Mouse (Mus musculus): ENCODE measurements around the gene Tspan31. TPM values are rescaled to one million over a fixed set of nuclear protein-coding genes. Genes with fewer than 3 reads are reported as not detected.
A peak's percentile ranks its signal among the peaks of the same experiment; 100 is the strongest.

The Tspan31 gene
- polyA plus RNA-seq, 2 experiments: 58.3 to 124 TPM

GRCm38 (mm10) chr10:127069281-127070189, 529 bp downstream of the Tspan31 start:
- peaks cover 20% of the 10 kb centered on the region; the same call in 1 of the 2 replicates for H3K4me1 ChIP-seq (ENCODE audit: control insufficient read depth, insufficient read depth, low read length)
- peaks cover 42% of the 10 kb centered on the region for H3K36me3 ChIP-seq (ENCODE audit: control insufficient read depth, insufficient read depth, low read length)
- H3K27me3 ChIP-seq (ENCODE audit: control insufficient read depth, insufficient read depth, low read length): no peaks in the 10 kb centered on the region
- TF ChIP-seq POLR2A (IDR thresholded peaks at IDR 0.05; ENCODE audit: borderline replicate concordance, extremely low read depth, insufficient read depth, insufficient read length): no peak
- 8% methylated on average over 30 of the region's 30 CpGs for WGBS
- ATAC-seq (ENCODE audit: low FRiP score, low read depth) (peak; percentile 73), DNase-seq (ENCODE audit: low spot score) (peak; percentile 79)
- peak overlapping the region; percentile 87 for H3K4me2 ChIP-seq (replicated peaks; ENCODE audit: low read depth, low read length, severe bottlenecking)
- no peaks in the 10 kb centered on the region for H3K9me3 ChIP-seq (ENCODE audit: control insufficient read depth, low read length)
- H3K9ac ChIP-seq (ENCODE audit: low read depth, low read length, severe bottlenecking): peak overlapping the region; percentile 61
- peak overlapping the region; percentile 65 for H3K4me3 ChIP-seq (replicated peaks; ENCODE audit: low read length)
- H3K27ac ChIP-seq (replicated peaks; ENCODE audit: low read depth, low read length): peak overlapping the region; percentile 88

GRCm38 (mm10) chr10:127068360-127069038, 1.6 kb downstream of the Tspan31 start:
- peaks cover 20% of the 10 kb centered on the region; the same call in 1 of the 2 replicates for H3K4me1 ChIP-seq (ENCODE audit: control insufficient read depth, insufficient read depth, low read length)
- ATAC-seq (ENCODE audit: low FRiP score, low read depth) (no peak), DNase-seq (ENCODE audit: low spot score) (no peak)
- peak overlapping the region; percentile 87 for H3K4me2 ChIP-seq (replicated peaks; ENCODE audit: low read depth, low read length, severe bottlenecking)
- TF ChIP-seq POLR2A (IDR thresholded peaks at IDR 0.05; ENCODE audit: borderline replicate concordance, extremely low read depth, insufficient read depth, insufficient read length): no peak
- H3K9me3 ChIP-seq (ENCODE audit: control insufficient read depth, low read length): no peaks in the 10 kb centered on the region
- no peak overlapping the region for H3K27ac ChIP-seq (replicated peaks; ENCODE audit: low read depth, low read length)
- H3K9ac ChIP-seq (ENCODE audit: low read depth, low read length, severe bottlenecking): peak overlapping the region; percentile 61; the same call in 1 of the 2 replicates
- WGBS: 70% methylated on average over 9 of the region's 9 CpGs
- H3K36me3 ChIP-seq (ENCODE audit: control insufficient read depth, insufficient read depth, low read length): peaks cover 44% of the 10 kb centered on the region
- no peaks in the 10 kb centered on the region for H3K27me3 ChIP-seq (ENCODE audit: control insufficient read depth, insufficient read depth, low read length)
- H3K4me3 ChIP-seq (replicated peaks; ENCODE audit: low read length): peak overlapping the region; percentile 65; the same call in 1 of the 2 replicates

GRCm38 (mm10) chr10:127066519-127067018, 3.5 kb downstream of the Tspan31 start:
- H3K36me3 ChIP-seq (ENCODE audit: control insufficient read depth, insufficient read depth, low read length): peaks cover 44% of the 10 kb centered on the region
- no peak overlapping the region for H3K4me3 ChIP-seq (replicated peaks; ENCODE audit: low read length)
- no peak overlapping the region for H3K27ac ChIP-seq (replicated peaks; ENCODE audit: low read depth, low read length)
- no peak for ATAC-seq (ENCODE audit: low FRiP score, low read depth)
- H3K4me2 ChIP-seq (replicated peaks; ENCODE audit: low read depth, low read length, severe bottlenecking): no peak overlapping the region
- peaks cover 20% of the 10 kb centered on the region; the same call in 1 of the 2 replicates for H3K4me1 ChIP-seq (ENCODE audit: control insufficient read depth, insufficient read depth, low read length)
- DNase-seq (ENCODE audit: low spot score): no peak
- H3K9me3 ChIP-seq (ENCODE audit: control insufficient read depth, low read length): no peaks in the 10 kb centered on the region
- no peaks in the 10 kb centered on the region for H3K27me3 ChIP-seq (ENCODE audit: control insufficient read depth, insufficient read depth, low read length)
- no peak for TF ChIP-seq POLR2A (IDR thresholded peaks at IDR 0.05; ENCODE audit: borderline replicate concordance, extremely low read depth, insufficient read depth, insufficient read length)
- no peak overlapping the region for H3K9ac ChIP-seq (ENCODE audit: low read depth, low read length, severe bottlenecking)
- WGBS: 87% methylated on average over 14 of the region's 14 CpGs

GRCm38 (mm10) chr10:127065981-127066380, 4.1 kb downstream of the Tspan31 start:
- H3K4me2 ChIP-seq (replicated peaks; ENCODE audit: low read depth, low read length, severe bottlenecking): no peak overlapping the region
- 89% methylated on average over 9 of the region's 9 CpGs for WGBS
- H3K9ac ChIP-seq (ENCODE audit: low read depth, low read length, severe bottlenecking): no peak overlapping the region
- peaks cover 44% of the 10 kb centered on the region for H3K36me3 ChIP-seq (ENCODE audit: control insufficient read depth, insufficient read depth, low read length)
- no peaks in the 10 kb centered on the region for H3K9me3 ChIP-seq (ENCODE audit: control insufficient read depth, low read length)
- no peak overlapping the region for H3K27ac ChIP-seq (replicated peaks; ENCODE audit: low read depth, low read length)
- peaks cover 2% of the 10 kb centered on the region; the same call in 1 of the 2 replicates for H3K27me3 ChIP-seq (ENCODE audit: control insufficient read depth, insufficient read depth, low read length)
- no peak overlapping the region for H3K4me3 ChIP-seq (replicated peaks; ENCODE audit: low read length)
- H3K4me1 ChIP-seq (ENCODE audit: control insufficient read depth, insufficient read depth, low read length): peaks cover 18% of the 10 kb centered on the region; the same call in 1 of the 2 replicates
- no peak for ATAC-seq (ENCODE audit: low FRiP score, low read depth)
- no peak for DNase-seq (ENCODE audit: low spot score)
- no peak for TF ChIP-seq POLR2A (IDR thresholded peaks at IDR 0.05; ENCODE audit: borderline replicate concordance, extremely low read depth, insufficient read depth, insufficient read length)

Measured in limb, embryonic 14.5 days (tissue).